Mouse (Mus musculus) hindbrain, embryonic 11.5 days (tissue): Measurements from ENCODE around the gene Pef1. TPM values are rescaled to one million over a fixed set of nuclear protein-coding genes. Genes with fewer than 3 reads are reported as not detected.
A peak's percentile ranks its signal among the peaks of the same experiment; 100 is the strongest.

Experiments used
- ATAC-seq: fragments of 200-750 bp; cut with Nextera tagmentation; 2 replicates; pipeline ENCODE4 v1.8.0; 2017; ENCODE audit warnings: mild to moderate bottlenecking, moderate TSS enrichment, moderate library complexity; ENCODE audit not compliant: low FRiP score
- DNase-seq: peaks from one replicate; pipeline ENCODE4 v3.0.0-alpha.2; 2015; ENCODE audit warnings: low spot score
- H3K27ac ChIP-seq: fragments of 300-500 bp; sonication (generic); 2 replicates; pipeline ENCODE4 v1.5.1; 2014; ENCODE audit warnings: mild to moderate bottlenecking, low read depth, low read length
- H3K27me3 ChIP-seq: fragments of 300-500 bp; sonication (generic); 2 replicates; pipeline ENCODE4 v1.6.1; 2014; ENCODE audit warnings: mild to moderate bottlenecking, low read length, moderate library complexity, mixed read lengths; ENCODE audit not compliant: control insufficient read depth, insufficient read depth
- H3K36me3 ChIP-seq: fragments of 300-500 bp; sonication (generic); 2 replicates; pipeline ENCODE4 v1.6.1; 2014; ENCODE audit warnings: mild to moderate bottlenecking, low read length, moderate library complexity, mixed read lengths; ENCODE audit not compliant: control insufficient read depth, insufficient read depth
- H3K4me1 ChIP-seq: fragments of 300-500 bp; sonication (generic); replicated peaks from 2 replicates; pipeline ENCODE4 v1.6.1; 2014; ENCODE audit warnings: low read length, mixed read lengths; ENCODE audit not compliant: control insufficient read depth, insufficient read depth
- H3K4me2 ChIP-seq: fragments of 300-500 bp; sonication (generic); replicated peaks from 2 replicates; pipeline ENCODE4 v1.6.1; 2014; ENCODE audit warnings: mild to moderate bottlenecking, low read depth, low read length
- H3K4me3 ChIP-seq: fragments of 300-500 bp; sonication (generic); 2 replicates; pipeline ENCODE4 v1.5.1; 2014; ENCODE audit warnings: low read depth, low read length
- H3K9ac ChIP-seq: fragments of 300-500 bp; sonication (generic); 2 replicates; pipeline ENCODE4 v1.6.1; 2014; ENCODE audit warnings: low read depth, low read length
- H3K9me3 ChIP-seq: fragments of 300-500 bp; sonication (generic); 2 replicates; pipeline ENCODE4 v1.6.1; 2016; ENCODE audit warnings: low read length; ENCODE audit not compliant: control insufficient read depth
- WGBS: fragments of 180-500 bp; shearing (Covaris S2); extraction: QIAGEN DNeasy Blood & Tissue Kit; methylation state at CpG from one replicate; pipeline ENCODE4 v1.1.7; 2014; 5-methylcytosine and 5-hydroxymethylcytosine counted together
- polyA plus RNA-seq: library from polyadenylated mRNA; unstranded; fragments of >200 nt; fragmentation: Nextera tagmentation; extraction: Ambion mirVana; gene quantifications from 2 replicates; pipeline ENCODE4 v1.2.1, GENCODE M21; 2014

Pef1 gene
- polyA plus RNA-seq, 1 experiment from 2014 or later = 72.4 TPM

- Histone ChIP-seq H3K4me1 (peaks cover 4% of the 10 kb centered on the region; the same call in 1 of the 2 replicates), H3K9me3 (no peaks in the 10 kb centered on the region), H3K4me3 (peak overlapping the region; percentile 41), H3K9ac (peak overlapping the region; percentile 48; the same call in 1 of the 2 replicates), H3K27ac (no peak overlapping the region), H3K4me2 (peak overlapping the region; percentile 84), H3K27me3 (peaks cover 31% of the 10 kb centered on the region), H3K36me3 (no peaks in the 10 kb centered on the region)
- DNase-seq (peak; percentile 90), ATAC-seq (peak; percentile 70)
- under 1% methylated on average over 54 of the region's 57 CpGs for WGBS
Measured at GRCm38 (mm10) chr4:130138441-130139213, 36.3 kb downstream of the Pef1 start.

- H3K9me3 ChIP-seq = no peaks in the 10 kb centered on the region
- DNase-seq (no peak), ATAC-seq (no peak; the same call in 1 of the 2 replicates)
- no peaks in the 10 kb centered on the region for H3K36me3 ChIP-seq
- H3K27ac ChIP-seq = no peak within 1 kb of the TSS
- H3K4me3 ChIP-seq = peak within 1 kb of the TSS; percentile 41
- H3K4me2 ChIP-seq = peak within 1 kb of the TSS; percentile 84
- 3% methylated on average over 15 of the region's 15 CpGs for WGBS
- peaks cover 4% of the 10 kb centered on the region; the same call in 1 of the 2 replicates for H3K4me1 ChIP-seq
- H3K9ac ChIP-seq = peak within 1 kb of the TSS; percentile 48; the same call in 1 of the 2 replicates
- H3K27me3 ChIP-seq = peaks cover 31% of the 10 kb centered on the region
Measured at GRCm38 (mm10) chr4:130139214-130139492, 36.8 kb downstream of the Pef1 start, which contains the start of gene Hcrtr1. Hcrtr1 (minus strand) TSS chr4:130139359.

GRCm38 (mm10) chr4:130140992-130141402, 38.6 kb downstream of the Pef1 start:
- peaks cover 4% of the 10 kb centered on the region; the same call in 1 of the 2 replicates for H3K4me1 ChIP-seq
- H3K9ac ChIP-seq = no peak overlapping the region
- H3K4me3 ChIP-seq = no peak overlapping the region
- no peak overlapping the region; the same call in 1 of the 2 replicates for H3K4me2 ChIP-seq
- no peak overlapping the region for H3K27ac ChIP-seq
- no peaks in the 10 kb centered on the region for H3K9me3 ChIP-seq
- no peaks in the 10 kb centered on the region for H3K36me3 ChIP-seq
- ATAC-seq = peak; percentile 37; the same call in 1 of the 2 replicates
- peak; percentile 45 for DNase-seq
- 61% methylated on average over 9 of the region's 9 CpGs for WGBS
- peaks cover 31% of the 10 kb centered on the region for H3K27me3 ChIP-seq

GRCm38 (mm10) chr4:130141786-130142185, 39.4 kb downstream of the Pef1 start:
- Histone ChIP-seq H3K4me1 (peaks cover 4% of the 10 kb centered on the region; the same call in 1 of the 2 replicates), H3K4me2 (no peak overlapping the region), H3K9ac (no peak overlapping the region), H3K4me3 (no peak overlapping the region), H3K9me3 (no peaks in the 10 kb centered on the region), H3K27me3 (peaks cover 31% of the 10 kb centered on the region), H3K36me3 (no peaks in the 10 kb centered on the region), H3K27ac (no peak overlapping the region)
- DNase-seq (no peak), ATAC-seq (no peak)
- WGBS = 66% methylated on average over 3 of the region's 3 CpGs

- no peak for ATAC-seq
- no peak overlapping the region for H3K27ac ChIP-seq
- no peak overlapping the region for H3K9ac ChIP-seq
- H3K4me2 ChIP-seq = no peak overlapping the region
- H3K4me1 ChIP-seq = no peaks in the 10 kb centered on the region
- no peak overlapping the region for H3K4me3 ChIP-seq
- WGBS = 86% methylated on average over 10 of the region's 10 CpGs
- no peak for DNase-seq
- H3K27me3 ChIP-seq = no peaks in the 10 kb centered on the region
- no peaks in the 10 kb centered on the region for H3K36me3 ChIP-seq
- no peaks in the 10 kb centered on the region for H3K9me3 ChIP-seq
Measured at GRCm38 (mm10) chr4:130148405-130148804, 46.0 kb downstream of the Pef1 start.

GRCm38 (mm10) chr4:130154250-130154649, 51.9 kb downstream of the Pef1 start:
- H3K4me2 ChIP-seq = no peak overlapping the region
- ATAC-seq = no peak
- H3K27ac ChIP-seq = no peak overlapping the region
- H3K9ac ChIP-seq = no peak overlapping the region
- WGBS = 69% methylated on average over 3 of the region's 3 CpGs
- no peaks in the 10 kb centered on the region for H3K36me3 ChIP-seq
- H3K9me3 ChIP-seq = no peaks in the 10 kb centered on the region
- no peaks in the 10 kb centered on the region for H3K4me1 ChIP-seq
- no peak overlapping the region for H3K4me3 ChIP-seq
- no peak for DNase-seq
- no peaks in the 10 kb centered on the region for H3K27me3 ChIP-seq

GRCm38 (mm10) chr4:130156812-130157371, 54.5 kb downstream of the Pef1 start:
- Histone ChIP-seq H3K9me3 (no peaks in the 10 kb centered on the region), H3K27me3 (no peaks in the 10 kb centered on the region), H3K27ac (no peak overlapping the region), H3K4me1 (no peaks in the 10 kb centered on the region), H3K9ac (no peak overlapping the region), H3K4me3 (no peak overlapping the region), H3K36me3 (no peaks in the 10 kb centered on the region), H3K4me2 (no peak overlapping the region)
- ATAC-seq = no peak
- 78% methylated on average over 12 of the region's 12 CpGs for WGBS
- DNase-seq = no peak

- no peaks in the 10 kb centered on the region for H3K36me3 ChIP-seq
- peaks cover 12% of the 10 kb centered on the region for H3K27me3 ChIP-seq
- no peak overlapping the region for H3K27ac ChIP-seq
- H3K9ac ChIP-seq = no peak overlapping the region
- no peak overlapping the region for H3K4me3 ChIP-seq
- DNase-seq (no peak), ATAC-seq (no peak)
- WGBS = 29% methylated on average over 4 of the region's 4 CpGs
- peaks cover 5% of the 10 kb centered on the region; the same call in 1 of the 2 replicates for H3K4me1 ChIP-seq
- H3K4me2 ChIP-seq = no peak overlapping the region
- no peaks in the 10 kb centered on the region for H3K9me3 ChIP-seq
Measured at GRCm38 (mm10) chr4:130161349-130161748, 59.0 kb downstream of the Pef1 start.
